Mouse (Mus musculus) myocyte (in vitro differentiated cells): ENCODE measurements around the gene Efcab11.

Experiments used
- CEBPB ChIP-seq: IDR thresholded peaks from 2 replicates; pipeline ENCODE4 v1.6.1; 2011; ENCODE audit warnings: mild to moderate bottlenecking, moderate library complexity; ENCODE audit not compliant: poor library complexity, insufficient read depth, severe bottlenecking
- E2F4 ChIP-seq: IDR thresholded peaks from one replicate; pipeline ENCODE4 v1.6.1; 2011; ENCODE audit warnings: mild to moderate bottlenecking, control low read depth, moderate library complexity; ENCODE audit not compliant: insufficient read depth
- MAX ChIP-seq: IDR thresholded peaks from one replicate; pipeline ENCODE4 v1.6.1; 2011; ENCODE audit warnings: low read depth, mild to moderate bottlenecking, control low read depth
- POLR2A ChIP-seq: IDR thresholded peaks from one replicate; pipeline ENCODE4 v1.6.1; 2011; ENCODE audit warnings: low read depth, mild to moderate bottlenecking, control low read depth, moderate library complexity; ENCODE audit not compliant: insufficient read length
- POLR2AphosphoS2 ChIP-seq: IDR thresholded peaks from one replicate; pipeline ENCODE4 v1.6.1; 2011; ENCODE audit warnings: low read depth, control low read depth; ENCODE audit not compliant: insufficient read length
- SRF ChIP-seq: IDR thresholded peaks from one replicate; pipeline ENCODE4 v1.6.1; 2011; ENCODE audit warnings: low read depth; ENCODE audit not compliant: control insufficient read depth, insufficient read length
- TCF3 ChIP-seq: IDR thresholded peaks from one replicate; pipeline ENCODE4 v1.6.1; 2011; ENCODE audit warnings: low read depth, control low read depth; ENCODE audit not compliant: insufficient read length

DNA sequence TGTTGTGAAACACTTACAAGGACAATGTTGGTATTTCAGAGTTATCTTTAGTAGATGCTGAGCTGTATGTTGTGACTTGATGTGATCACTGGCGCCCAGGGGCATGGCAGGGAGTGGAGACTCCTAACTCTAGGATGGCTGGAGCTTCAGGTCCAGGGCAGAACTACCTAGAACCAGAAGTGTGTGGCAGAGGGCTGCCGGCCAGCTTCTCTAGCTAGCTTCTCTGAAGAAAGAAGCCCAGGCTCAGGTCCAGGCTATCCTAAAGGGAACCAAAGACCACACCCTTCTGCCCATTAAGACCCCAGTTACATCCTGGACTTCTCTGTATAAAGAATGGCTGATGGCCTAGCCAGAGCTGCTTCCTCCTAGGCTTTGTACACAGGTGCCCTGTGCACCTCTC, 166.1 kb downstream of the Efcab11 start:
- TF ChIP-seq POLR2AphosphoS2 (no peak), POLR2A (no peak), MAX (no peak), CEBPB (no peak), SRF (no peak), TCF3 (no peak), E2F4 (no peak)
